Mouse (Mus musculus) cerebellum, postnatal 25 days (tissue): Measurements from ENCODE around the gene Arpc5l.

ENCODE experiments used
- DNase-seq, 2 experiments: peaks; one replicate each; pipeline ENCODE4 v3.0.0; 2021; ENCODE audit warnings: mixed read lengths in 2 of 2

The Arpc5l gene

GRCm38 (mm10) chr2:39004880-39005435, at the start of gene Arpc5l:
TSS of gene Arpc5l (plus strand) at chr2:39005348.
- DNase-seq: peak; percentile 91 to 96

DNA sequence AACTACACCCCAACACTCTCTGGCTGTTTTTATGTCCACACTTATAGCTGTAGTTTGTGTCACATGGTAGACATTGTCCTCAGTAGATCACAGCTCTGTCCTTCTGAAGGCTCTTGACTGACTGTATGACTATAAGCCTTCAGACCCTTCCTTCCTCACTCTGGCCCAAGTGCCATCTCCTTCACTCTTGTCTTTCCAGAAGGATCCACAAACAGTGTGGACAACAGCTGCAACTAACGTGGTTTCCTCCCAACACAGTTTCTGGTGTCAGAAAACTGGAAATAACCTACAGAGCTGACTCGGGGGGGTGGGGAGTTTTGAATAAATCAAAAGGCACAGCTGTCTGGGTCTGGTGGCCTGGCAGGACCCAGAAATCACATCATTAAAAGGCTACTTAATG, 49.1 kb upstream of the Arpc5l start:
- DNase-seq: no peak

GRCm38 (mm10) chr2:38957671-38958223, 47.4 kb upstream of the Arpc5l start:
- DNase-seq: no peak

DNA sequence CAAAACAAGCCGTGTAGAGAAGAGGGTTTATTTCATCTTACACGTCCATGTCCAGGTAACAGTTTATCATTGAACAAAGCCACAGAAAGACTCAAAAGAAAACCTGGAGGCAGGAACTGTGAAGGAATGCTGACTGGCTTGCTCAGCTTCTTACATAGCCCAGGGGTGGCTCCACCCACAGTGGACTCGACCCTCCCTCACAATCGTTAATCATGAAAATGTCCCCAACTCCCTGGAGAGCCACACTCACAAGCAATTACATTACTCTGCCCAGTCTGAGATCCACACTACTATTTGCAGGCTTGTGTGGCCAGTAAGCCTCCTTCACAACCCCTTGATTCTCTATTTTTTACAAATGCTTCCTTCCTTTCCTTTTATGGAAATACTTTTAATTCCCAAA, 41.0 kb upstream of the Arpc5l start:
- DNase-seq: no peak

DNA sequence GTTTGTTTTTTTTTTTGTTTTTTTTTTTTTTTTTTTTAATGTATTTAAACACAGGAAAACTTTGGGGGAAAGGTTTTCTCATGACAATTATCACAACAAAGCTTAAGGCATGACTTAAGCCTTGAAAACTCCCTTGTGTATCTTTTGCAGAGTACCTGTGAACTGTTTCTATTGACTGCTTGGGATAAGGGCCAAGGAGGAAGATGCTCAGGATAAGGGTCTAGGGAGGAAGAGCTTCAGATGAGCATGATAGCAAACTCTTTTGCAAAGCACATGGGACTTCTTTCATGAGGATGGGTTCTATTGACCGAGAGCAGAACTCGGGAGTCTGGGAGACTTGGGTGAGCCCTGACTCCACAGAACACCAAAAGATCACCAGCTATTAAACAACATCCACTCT, 35.5 kb upstream of the Arpc5l start:
- DNase-seq: no peak

DNA sequence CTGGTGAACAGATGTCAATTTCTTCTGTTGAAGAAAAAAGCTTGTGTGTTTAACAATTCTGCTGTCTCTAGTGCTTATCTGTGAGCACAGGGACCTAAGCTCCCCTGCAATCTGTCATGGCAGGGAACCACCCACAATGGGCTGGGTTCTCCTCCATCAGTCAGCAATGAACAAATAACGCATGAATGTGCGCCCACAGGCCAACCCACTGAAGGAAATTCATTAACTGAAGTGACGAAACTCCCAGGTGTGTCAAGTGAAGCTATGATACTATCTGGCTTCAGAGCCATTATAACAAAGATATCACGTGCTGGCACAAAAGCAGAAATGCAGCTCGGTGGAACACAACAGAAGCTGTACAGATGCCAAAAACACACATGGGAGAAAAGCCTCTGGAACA, 35.1 kb upstream of the Arpc5l start:
- no peak for DNase-seq

- no peak for DNase-seq
Measured at GRCm38 (mm10) chr2:38973223-38973622, 31.9 kb upstream of the Arpc5l start.

- DNase-seq: no peak
Measured at GRCm38 (mm10) chr2:38973701-38974100, 31.4 kb upstream of the Arpc5l start.

- DNase-seq: no peak
Measured at GRCm38 (mm10) chr2:38974171-38974570, 31.0 kb upstream of the Arpc5l start.

GRCm38 (mm10) chr2:38975181-38975580, 30.0 kb upstream of the Arpc5l start:
- no peak for DNase-seq

DNA sequence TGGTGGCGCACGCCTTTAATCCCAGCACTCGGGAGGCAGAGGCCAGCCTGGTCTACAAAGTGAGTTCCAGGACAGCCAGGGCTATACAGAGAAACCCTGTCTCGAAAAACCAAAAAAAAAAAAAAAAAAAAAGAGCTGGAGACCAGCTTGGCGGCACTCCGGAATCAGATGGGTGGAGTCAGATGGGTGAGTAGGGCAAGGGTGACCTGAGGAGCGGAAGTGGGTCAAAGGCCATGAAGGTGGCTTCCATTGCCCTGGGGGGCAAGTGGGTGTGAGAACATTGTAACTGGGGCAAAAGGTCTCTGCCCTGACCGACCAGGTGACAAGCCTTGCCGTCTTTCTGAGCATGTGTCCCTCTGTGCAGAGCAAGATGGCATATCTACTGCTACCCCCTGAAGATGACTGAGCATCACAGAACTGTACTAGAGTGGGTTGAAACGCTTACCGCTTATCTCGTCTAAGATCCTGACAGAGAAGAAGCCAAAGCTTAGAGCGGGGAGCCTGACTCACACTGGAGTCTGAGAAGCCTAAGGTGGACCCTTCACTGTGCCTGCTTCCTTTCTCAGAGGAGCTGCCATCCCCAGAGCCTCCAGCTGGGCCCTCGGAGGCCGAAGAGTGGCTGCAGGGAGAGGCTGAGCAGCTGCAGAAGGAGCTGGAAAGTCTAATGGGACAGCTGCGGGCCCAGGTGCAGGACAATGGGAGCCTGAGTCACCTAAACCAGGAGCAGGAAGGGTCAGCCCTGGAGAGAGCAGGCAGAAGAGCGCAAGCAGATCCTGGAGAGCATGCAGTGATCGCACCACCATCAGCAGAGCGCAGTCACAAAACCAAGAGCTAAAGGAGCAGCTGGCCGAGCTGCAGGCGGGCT, 29.0 kb upstream of the Arpc5l start:
- DNase-seq: no peak

DNA sequence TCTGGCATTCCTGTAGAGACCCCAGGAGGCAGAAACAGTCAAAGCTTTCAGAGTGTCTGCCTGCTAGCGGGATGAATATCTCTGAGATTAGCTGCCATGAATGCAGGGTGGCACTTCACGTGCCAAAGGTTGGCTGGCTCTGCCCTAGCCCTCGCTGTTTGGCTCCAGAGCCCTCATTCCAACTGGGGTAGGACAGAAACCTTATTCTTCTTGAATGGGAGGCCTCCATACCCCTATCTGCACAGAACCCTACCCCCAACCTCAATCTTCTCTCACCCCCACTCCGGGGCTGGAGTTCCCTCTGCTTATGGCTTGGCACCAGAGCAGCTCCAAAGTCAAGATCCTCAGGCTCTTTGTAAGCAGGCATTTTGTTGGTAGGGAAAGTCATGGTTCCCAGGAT, 27.3 kb upstream of the Arpc5l start:
- DNase-seq: no peak

DNA sequence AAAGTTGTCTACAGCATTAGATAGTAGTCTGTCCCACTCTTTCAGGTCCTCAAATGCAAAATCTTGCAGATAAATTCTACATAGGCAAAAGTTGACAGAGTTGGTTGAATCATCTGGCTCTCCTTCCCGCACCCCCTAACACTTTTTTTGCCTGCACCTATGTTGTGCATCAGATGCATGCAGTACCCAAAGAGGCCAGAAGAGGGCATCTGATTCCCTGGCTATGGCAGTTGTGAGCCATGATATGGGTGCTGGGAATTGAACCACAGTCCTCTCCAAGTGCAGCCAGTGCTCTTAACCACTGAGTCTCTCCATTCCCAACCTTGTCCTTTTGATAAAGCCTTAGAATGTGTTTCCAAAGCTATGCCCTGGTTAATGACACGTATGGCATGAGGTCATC, 21.7 kb upstream of the Arpc5l start:
- no peak for DNase-seq

DNA sequence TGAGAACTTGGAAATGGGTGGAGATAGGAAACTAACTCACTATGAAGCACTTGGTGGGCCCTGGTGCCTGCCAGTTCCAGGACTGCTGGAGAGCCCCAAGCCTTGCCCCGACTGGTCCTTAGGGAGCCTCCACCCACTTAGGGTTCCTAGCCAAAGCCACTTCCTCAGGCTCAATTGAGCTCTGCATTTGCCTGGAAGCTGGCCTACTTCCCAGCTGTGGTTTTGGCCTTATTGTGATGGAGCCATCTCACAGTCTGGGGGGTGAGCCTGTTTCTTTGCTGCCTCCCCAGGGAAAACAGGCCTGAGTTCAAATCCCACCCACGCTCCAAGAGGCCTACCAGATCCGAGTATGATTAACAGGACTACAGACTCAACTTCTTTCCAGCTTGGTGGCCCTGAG, 18.6 kb upstream of the Arpc5l start:
- DNase-seq: no peak

DNA sequence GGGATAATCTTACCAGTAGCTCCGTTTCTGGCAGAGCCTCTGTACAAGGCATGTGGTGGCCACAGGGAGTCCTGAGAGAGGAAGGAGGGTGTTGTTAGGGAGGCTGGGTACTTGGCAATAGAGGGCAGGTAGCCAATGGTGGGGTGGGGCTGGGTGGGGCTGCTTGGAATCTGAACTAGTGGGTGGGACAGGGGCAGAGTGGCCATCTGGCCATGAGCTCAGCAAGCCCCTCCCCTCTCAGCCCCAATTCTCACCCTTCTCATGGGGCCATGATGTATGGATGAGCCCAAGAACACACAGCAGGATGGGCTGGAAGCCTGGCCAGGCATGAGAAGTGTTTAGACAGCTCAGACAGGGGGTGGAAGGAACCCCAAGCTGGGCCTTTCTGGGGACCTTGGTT, 17.8 kb upstream of the Arpc5l start:
- no peak for DNase-seq

GRCm38 (mm10) chr2:38987803-38988510, 17.2 kb upstream of the Arpc5l start:
- no peak for DNase-seq

- DNase-seq: no peak
Measured at GRCm38 (mm10) chr2:38988929-38989328, 16.2 kb upstream of the Arpc5l start.

- no peak for DNase-seq
Measured at GRCm38 (mm10) chr2:38992004-38992403, 13.1 kb upstream of the Arpc5l start.

DNA sequence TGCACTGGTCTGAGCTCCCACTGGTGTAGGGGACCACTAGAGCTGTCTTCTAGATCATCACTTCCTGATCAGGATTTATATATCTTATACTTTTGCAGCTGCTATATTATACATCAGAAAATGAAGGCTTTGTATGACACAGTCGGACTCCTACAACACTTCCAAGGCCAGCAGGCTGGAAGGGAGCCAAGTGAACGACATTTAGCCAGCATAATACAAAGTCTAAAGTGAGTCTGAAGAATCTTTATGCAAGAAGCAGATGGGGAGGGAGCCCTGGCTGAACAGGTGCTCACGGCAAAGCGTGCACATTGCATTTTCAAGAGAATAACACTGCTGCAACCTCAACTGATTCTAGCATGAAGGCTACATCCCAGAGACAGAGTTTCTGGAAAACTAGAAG, 12.7 kb upstream of the Arpc5l start:
- DNase-seq: no peak

- peak; percentile 94 to 95 for DNase-seq
Measured at GRCm38 (mm10) chr2:38997386-38998374, 7.5 kb upstream of the Arpc5l start, which contains the start of gene Wdr38. TSS of gene Wdr38 (plus strand) at chr2:38997476.

DNA sequence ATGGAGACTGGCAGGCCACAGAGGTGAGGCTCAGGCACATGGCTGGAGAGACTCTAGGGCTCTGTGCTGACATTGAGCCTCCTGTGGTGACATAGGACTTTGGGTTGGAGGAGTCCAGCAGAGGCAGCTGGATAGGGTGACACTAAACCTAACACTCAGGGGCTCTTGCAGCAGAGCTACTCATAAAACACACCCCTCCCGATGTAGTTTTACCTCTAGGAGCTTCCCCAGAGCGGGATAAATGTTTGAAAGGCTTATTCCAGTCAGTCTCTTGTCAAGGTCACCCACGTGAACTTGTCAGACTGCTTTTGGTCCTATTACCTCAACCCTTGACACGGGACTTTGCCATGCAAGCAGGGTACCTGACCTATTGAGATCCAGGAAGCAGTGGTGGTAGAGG, 5.8 kb upstream of the Arpc5l start:
- no peak for DNase-seq

- DNase-seq: no peak
Measured at GRCm38 (mm10) chr2:38999910-39000586, 5.1 kb upstream of the Arpc5l start.
